Mouse (Mus musculus) heart, embryonic 11.5 days (tissue): ENCODE measurements around the gene Mea1. TPM values are rescaled to one million over a fixed set of nuclear protein-coding genes. Genes with fewer than 3 reads are reported as not detected.

Source experiments
- ATAC-seq: fragments of 200-750 bp; cut with Nextera tagmentation; replicated peaks from 2 replicates; pipeline ENCODE4 v1.8.0; 2017; ENCODE audit warnings: moderate library complexity; ENCODE audit not compliant: insufficient number of reproducible peaks, low FRiP score, low TSS enrichment
- H3K27ac ChIP-seq: fragments of 300-500 bp; sonication (generic); 2 replicates; pipeline ENCODE4 v1.5.1; 2014; ENCODE audit warnings: mild to moderate bottlenecking, low read depth, low read length
- H3K27me3 ChIP-seq: fragments of 300-500 bp; sonication (generic); 2 replicates; pipeline ENCODE4 v1.6.1; 2014; ENCODE audit warnings: mild to moderate bottlenecking, low read length, mixed read lengths; ENCODE audit not compliant: control insufficient read depth, insufficient read depth
- H3K36me3 ChIP-seq: fragments of 300-500 bp; sonication (generic); 2 replicates; pipeline ENCODE4 v1.6.1; 2014; ENCODE audit warnings: mild to moderate bottlenecking, low read length, moderate library complexity, mixed read lengths; ENCODE audit not compliant: control insufficient read depth, insufficient read depth
- H3K4me1 ChIP-seq: fragments of 300-500 bp; sonication (generic); 2 replicates; pipeline ENCODE4 v1.6.1; 2014; ENCODE audit warnings: low read length; ENCODE audit not compliant: control insufficient read depth, insufficient read depth
- H3K4me2 ChIP-seq: fragments of 300-500 bp; sonication (generic); 2 replicates; pipeline ENCODE4 v1.6.1; 2014; ENCODE audit warnings: mild to moderate bottlenecking, moderate library complexity
- H3K4me3 ChIP-seq: fragments of 300-500 bp; sonication (generic); 2 replicates; pipeline ENCODE4 v1.5.1; 2014; ENCODE audit warnings: low read depth, low read length
- H3K9ac ChIP-seq: fragments of 300-500 bp; sonication (generic); 2 replicates; pipeline ENCODE4 v1.6.1; 2014; ENCODE audit warnings: mild to moderate bottlenecking, low read depth, low read length, moderate library complexity
- H3K9me3 ChIP-seq: fragments of 300-500 bp; sonication (generic); replicated peaks from 2 replicates; pipeline ENCODE4 v1.6.1; 2016; ENCODE audit warnings: low read length; ENCODE audit not compliant: control insufficient read depth
- WGBS: fragments of 180-500 bp; shearing (Covaris S2); extraction: QIAGEN DNeasy Blood & Tissue Kit; methylation state at CpG from one replicate; pipeline ENCODE4 v1.1.7; 2014; ENCODE audit not compliant: insufficient replicate concordance; 5-methylcytosine and 5-hydroxymethylcytosine counted together
- polyA plus RNA-seq: library from polyadenylated mRNA; unstranded; fragments of >200 nt; fragmentation: Nextera tagmentation; extraction: Ambion mirVana; gene quantifications from 2 replicates; pipeline ENCODE4 v1.2.1, GENCODE M21; 2014

Gene Mea1
- 142 and 154 TPM in 2 replicates for polyA plus RNA-seq

- ATAC-seq = no peak
- H3K4me2 ChIP-seq = peak within 1 kb of the TSS; percentile 91
- 82% methylated on average over 8 of the region's 9 CpGs for WGBS
- peak within 1 kb of the TSS; percentile 94 for H3K27ac ChIP-seq
- peaks cover 36% of the 10 kb centered on the region for H3K4me1 ChIP-seq
- H3K9me3 ChIP-seq = no peaks in the 10 kb centered on the region
- no peaks in the 10 kb centered on the region for H3K27me3 ChIP-seq
- peaks cover 25% of the 10 kb centered on the region for H3K36me3 ChIP-seq
- peak within 1 kb of the TSS; percentile 93 for H3K4me3 ChIP-seq
- peak within 1 kb of the TSS; percentile 85 for H3K9ac ChIP-seq
Observed at GRCm38 (mm10) chr17:46678416-46678815, at the start of gene Mea1. Gene Mea1 (plus strand): TSS chr17:46678793.

- Histone ChIP-seq H3K27me3 (no peaks in the 10 kb centered on the region), H3K27ac (peak overlapping the region; percentile 98), H3K4me2 (peak overlapping the region; percentile 84), H3K9me3 (no peaks in the 10 kb centered on the region), H3K4me3 (peak overlapping the region; percentile 95), H3K9ac (peak overlapping the region; percentile 99), H3K36me3 (no peaks in the 10 kb centered on the region; the same call in none of the 2 replicates), H3K4me1 (peaks cover 42% of the 10 kb centered on the region)
- peak; percentile 55 for ATAC-seq
- 3% methylated on average over 12 of the region's 12 CpGs for WGBS
Observed at GRCm38 (mm10) chr17:46629685-46630441, 48.7 kb upstream of the Mea1 start.

DNA sequence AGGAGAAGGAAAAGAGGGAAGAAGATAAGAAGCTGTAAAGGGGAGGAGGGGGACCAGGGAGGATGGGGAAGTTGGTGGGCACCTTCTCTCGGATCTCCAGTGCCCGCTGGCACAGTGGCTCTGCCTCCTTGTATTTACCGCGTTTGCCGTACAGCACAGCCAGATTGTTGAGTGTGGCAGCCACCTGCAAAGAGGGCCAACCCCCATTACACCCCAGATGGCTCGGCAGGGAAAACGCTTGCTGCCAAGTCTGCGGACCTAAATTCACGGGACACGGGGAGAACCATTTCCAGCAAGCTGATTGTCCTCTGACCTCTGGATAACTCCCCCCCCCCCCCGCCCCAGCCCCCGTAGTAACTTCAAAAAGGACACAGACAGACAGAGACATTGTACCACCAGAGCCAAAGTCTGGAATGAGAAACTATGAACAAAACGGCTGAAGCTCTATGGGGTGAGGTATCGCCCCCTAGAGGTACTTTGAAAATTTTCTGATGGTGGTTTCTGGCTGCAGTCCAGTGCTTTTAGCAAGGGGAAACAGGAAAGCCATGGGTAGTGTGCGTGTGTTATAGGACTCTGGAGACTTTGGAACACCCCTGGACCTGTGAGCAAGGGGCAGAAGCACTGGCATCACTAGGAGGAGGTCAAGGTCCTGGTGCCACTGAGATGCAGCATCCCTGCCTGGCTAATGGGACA is 41.6 kb upstream of the Mea1 start:
- Histone ChIP-seq H3K4me3 (no peak overlapping the region), H3K27me3 (no peaks in the 10 kb centered on the region), H3K36me3 (peaks cover 6% of the 10 kb centered on the region), H3K9me3 (no peaks in the 10 kb centered on the region), H3K4me1 (no peaks in the 10 kb centered on the region; the same call in 1 of the 2 replicates), H3K9ac (0 out of 2 replicates have a peak overlapping the region, but pooled peaks have one; percentile 8), H3K4me2 (peak overlapping the region; percentile 39; the same call in 1 of the 2 replicates), H3K27ac (no peak overlapping the region)
- no peak for ATAC-seq
- 21% methylated on average over 15 of the region's 15 CpGs for WGBS

GRCm38 (mm10) chr17:46639929-46640328 is 38.7 kb upstream of the Mea1 start:
- H3K9me3 ChIP-seq = no peaks in the 10 kb centered on the region
- H3K27ac ChIP-seq = no peak overlapping the region
- H3K9ac ChIP-seq = no peak overlapping the region
- no peak for ATAC-seq
- H3K4me3 ChIP-seq = no peak overlapping the region
- WGBS = 71% methylated on average over 9 of the region's 9 CpGs
- H3K36me3 ChIP-seq = peaks cover 6% of the 10 kb centered on the region; the same call in 1 of the 2 replicates
- H3K27me3 ChIP-seq = no peaks in the 10 kb centered on the region
- no peak overlapping the region for H3K4me2 ChIP-seq
- peaks cover 7% of the 10 kb centered on the region for H3K4me1 ChIP-seq

GRCm38 (mm10) chr17:46642060-46642459 is 36.5 kb upstream of the Mea1 start:
- no peak for ATAC-seq
- no peak overlapping the region for H3K4me2 ChIP-seq
- no peak overlapping the region for H3K9ac ChIP-seq
- H3K27ac ChIP-seq = no peak overlapping the region
- H3K9me3 ChIP-seq = no peaks in the 10 kb centered on the region
- no peaks in the 10 kb centered on the region for H3K27me3 ChIP-seq
- peaks cover 14% of the 10 kb centered on the region for H3K4me1 ChIP-seq
- WGBS = 84% methylated on average over 17 of the region's 17 CpGs
- H3K36me3 ChIP-seq = peaks cover 3% of the 10 kb centered on the region; the same call in 1 of the 2 replicates
- H3K4me3 ChIP-seq = no peak overlapping the region

GRCm38 (mm10) chr17:46644152-46644805 is 34.3 kb upstream of the Mea1 start:
- 83% methylated on average over 12 of the region's 12 CpGs for WGBS

GRCm38 (mm10) chr17:46644916-46645475 is 33.6 kb upstream of the Mea1 start:
- Histone ChIP-seq H3K4me1 (peaks cover 19% of the 10 kb centered on the region), H3K27ac (peak overlapping the region; percentile 77), H3K9me3 (no peaks in the 10 kb centered on the region), H3K4me2 (peak overlapping the region; percentile 91), H3K9ac (peak overlapping the region; percentile 85), H3K27me3 (no peaks in the 10 kb centered on the region), H3K36me3 (peaks cover 5% of the 10 kb centered on the region), H3K4me3 (peak overlapping the region; percentile 76)
- no peak for ATAC-seq
- WGBS = 8% methylated on average over 10 of the region's 11 CpGs

More at GRCm38 (mm10) chr17:46644152-46644805, 34.3 kb upstream of the Mea1 start:
- peaks cover 14% of the 10 kb centered on the region for H3K4me1 ChIP-seq
- no peak for ATAC-seq
- H3K4me3 ChIP-seq = peak overlapping the region; percentile 76
- H3K36me3 ChIP-seq = peaks cover 5% of the 10 kb centered on the region
- no peaks in the 10 kb centered on the region for H3K9me3 ChIP-seq
- H3K9ac ChIP-seq = peak overlapping the region; percentile 85
- no peak overlapping the region for H3K27ac ChIP-seq
- peak overlapping the region; percentile 91 for H3K4me2 ChIP-seq
- no peaks in the 10 kb centered on the region for H3K27me3 ChIP-seq
